Mouse (Mus musculus): ENCODE results near the gene Gm44973.
"Not testable (repeated sequence)": the region's sequence is repeated elsewhere in the genome, so short reads cannot be mapped to it uniquely, and the experiment has no call there.

Gm44973 gene

GRCm38 (mm10) chr7:5017352-5017751 lies 2.1 kb downstream of the Gm44973 start:
- no peak for DNase-seq

GRCm38 (mm10) chr7:5017931-5018330 lies 2.6 kb downstream of the Gm44973 start:
- DNase-seq, result no peak

GRCm38 (mm10) chr7:5019576-5019975 lies 4.3 kb downstream of the Gm44973 start:
- DNase-seq, result not testable (repeated sequence)

- peak; percentile 99 for DNase-seq
Observed at GRCm38 (mm10) chr7:5020000-5020681, 4.8 kb downstream of the Gm44973 start, which contains the start of the genes Zfp865 and Ccdc106. Zfp865 (plus strand) TSS chr7:5020376. Ccdc106 (plus strand) TSS chr7:5020553.

GRCm38 (mm10) chr7:5020685-5021084 lies 5.4 kb downstream of the Gm44973 start:
- no peak for DNase-seq

GRCm38 (mm10) chr7:5021197-5021596 lies 5.9 kb downstream of the Gm44973 start:
- no peak for DNase-seq

GRCm38 (mm10) chr7:5029543-5029942 lies 14.2 kb downstream of the Gm44973 start:
- DNase-seq, result no peak

GRCm38 (mm10) chr7:5029946-5030345 lies 14.7 kb downstream of the Gm44973 start:
- DNase-seq, result no peak

GRCm38 (mm10) chr7:5030554-5031275 lies 15.4 kb downstream of the Gm44973 start:
- no peak for DNase-seq

GRCm38 (mm10) chr7:5031496-5031895 lies 16.2 kb downstream of the Gm44973 start:
- no peak for DNase-seq

GRCm38 (mm10) chr7:5033818-5034217 lies 18.5 kb downstream of the Gm44973 start, which contains the start of gene 4632433K11Rik:
4632433K11Rik (plus strand) TSS chr7:5034118.
- DNase-seq, result no peak

GRCm38 (mm10) chr7:5035628-5036027 lies 20.3 kb downstream of the Gm44973 start:
- DNase-seq, result no peak

- DNase-seq, result no peak
Observed at GRCm38 (mm10) chr7:5036136-5036535, 20.8 kb downstream of the Gm44973 start.

- DNase-seq, result no peak
Observed at GRCm38 (mm10) chr7:5037026-5037425, 21.7 kb downstream of the Gm44973 start.

- no peak for DNase-seq
Observed at GRCm38 (mm10) chr7:5037467-5037866, 22.2 kb downstream of the Gm44973 start.

- DNase-seq, result peak; percentile 94
Observed at GRCm38 (mm10) chr7:5038109-5038732, 22.9 kb downstream of the Gm44973 start, which contains the start of gene Zfp784. Zfp784 (minus strand) TSS chr7:5038446.

GRCm38 (mm10) chr7:5038940-5039339 lies 23.6 kb downstream of the Gm44973 start:
- no peak for DNase-seq

GRCm38 (mm10) chr7:5044981-5045380 lies 29.7 kb downstream of the Gm44973 start:
- DNase-seq, result no peak

GRCm38 (mm10) chr7:5046112-5046511 lies 30.8 kb downstream of the Gm44973 start:
- no peak for DNase-seq

GRCm38 (mm10) chr7:5047313-5047712 lies 32.0 kb downstream of the Gm44973 start:
- peak; percentile 80 for DNase-seq

- peak; percentile 74 for DNase-seq
Observed at GRCm38 (mm10) chr7:5051193-5052192, 36.2 kb downstream of the Gm44973 start, which contains the start of gene Zfp580. Zfp580 (plus strand) TSS chr7:5051538.

GRCm38 (mm10) chr7:5052438-5052837 lies 37.1 kb downstream of the Gm44973 start:
- DNase-seq, result no peak

Data from lung, postnatal 36 days (tissue).